Mouse (Mus musculus): ENCODE data around the gene Setd1b. TPM values are rescaled to one million over a fixed set of nuclear protein-coding genes. Genes with fewer than 3 reads are reported as not detected.
A peak's percentile ranks its signal among the peaks of the same experiment; 100 is the strongest.

The Setd1b gene
- total RNA-seq, 2 experiments from 2014 or later = 9.0 to 9.8 TPM

- no peak for DNase-seq (ENCODE audit: low spot score)
Observed at GRCm38 (mm10) chr5:123127031-123127430, 15.0 kb upstream of the Setd1b start.

GRCm38 (mm10) chr5:123128426-123129169 is 13.4 kb upstream of the Setd1b start:
- DNase-seq (ENCODE audit: low spot score) = no peak

GRCm38 (mm10) chr5:123129170-123129757 is 12.7 kb upstream of the Setd1b start:
- no peak for DNase-seq (ENCODE audit: low spot score)

GRCm38 (mm10) chr5:123130030-123130813 is 11.8 kb upstream of the Setd1b start:
- DNase-seq (ENCODE audit: low spot score) = no peak

GRCm38 (mm10) chr5:123130814-123131148 is 11.2 kb upstream of the Setd1b start:
- no peak for DNase-seq (ENCODE audit: low spot score)

GRCm38 (mm10) chr5:123132308-123133071 is 9.5 kb upstream of the Setd1b start, which contains the start of gene Rhof:
Rhof (minus strand) TSS chr5:123132692.
- DNase-seq (ENCODE audit: low spot score) = peak; percentile 82

GRCm38 (mm10) chr5:123133083-123133783 is 8.8 kb upstream of the Setd1b start:
- peak; percentile 91 for DNase-seq (ENCODE audit: low spot score)

GRCm38 (mm10) chr5:123133784-123134143 is 8.2 kb upstream of the Setd1b start:
- peak; percentile 46 for DNase-seq (ENCODE audit: low spot score)

- DNase-seq (ENCODE audit: low spot score) = peak; percentile 87
Observed at GRCm38 (mm10) chr5:123134186-123134874, 7.7 kb upstream of the Setd1b start.

- DNase-seq (ENCODE audit: low spot score) = no peak
Observed at GRCm38 (mm10) chr5:123134875-123135382, 7.1 kb upstream of the Setd1b start.

GRCm38 (mm10) chr5:123135471-123136360 is 6.3 kb upstream of the Setd1b start:
- peak; percentile 92 for DNase-seq (ENCODE audit: low spot score)

GRCm38 (mm10) chr5:123136361-123137043 is 5.5 kb upstream of the Setd1b start:
- peak; percentile 92 for DNase-seq (ENCODE audit: low spot score)

- DNase-seq (ENCODE audit: low spot score) = peak; percentile 91
Observed at GRCm38 (mm10) chr5:123137044-123137909, 4.7 kb upstream of the Setd1b start.

GRCm38 (mm10) chr5:123137910-123138229 is 4.1 kb upstream of the Setd1b start:
- DNase-seq (ENCODE audit: low spot score) = no peak

GRCm38 (mm10) chr5:123138230-123138911 is 3.6 kb upstream of the Setd1b start:
- peak; percentile 74 for DNase-seq (ENCODE audit: low spot score)

- DNase-seq (ENCODE audit: low spot score) = peak; percentile 92
Observed at GRCm38 (mm10) chr5:123138953-123139721, 2.9 kb upstream of the Setd1b start.
